Mouse (Mus musculus): ENCODE data around the gene Degs1.

Gene Degs1

GRCm38 (mm10) chr1:182226261-182226660 lies 56.3 kb downstream of the Degs1 start:
- no peak for DNase-seq (ENCODE audit: low spot score in 2 of 2)

Data from urinary bladder, postnatal 4 days (tissue).